Mouse (Mus musculus) small intestine, adult 2 months (tissue): ENCODE results near the gene Nkpd1.
"Not testable (repeated sequence)": the region's sequence is repeated elsewhere in the genome, so short reads cannot be mapped to it uniquely, and the experiment has no call there.

Experiments used
- CTCF ChIP-seq: fragments of 200-500 bp; IDR thresholded peaks from 2 replicates; pipeline ENCODE4 v1.5.1; 2012; ENCODE audit warnings: low read depth, mild to moderate bottlenecking, control low read depth, inconsistent platforms, low read length, moderate library complexity, mixed read lengths; ENCODE audit not compliant: insufficient replicate concordance, insufficient read length; ENCODE audit errors: extremely low read depth
- POLR2A ChIP-seq: fragments of 200-500 bp; IDR thresholded peaks from 2 replicates; pipeline ENCODE4 v1.6.1; 2012; ENCODE audit warnings: low read depth, mild to moderate bottlenecking, control low read depth, inconsistent platforms, low read length, moderate library complexity

DNA sequence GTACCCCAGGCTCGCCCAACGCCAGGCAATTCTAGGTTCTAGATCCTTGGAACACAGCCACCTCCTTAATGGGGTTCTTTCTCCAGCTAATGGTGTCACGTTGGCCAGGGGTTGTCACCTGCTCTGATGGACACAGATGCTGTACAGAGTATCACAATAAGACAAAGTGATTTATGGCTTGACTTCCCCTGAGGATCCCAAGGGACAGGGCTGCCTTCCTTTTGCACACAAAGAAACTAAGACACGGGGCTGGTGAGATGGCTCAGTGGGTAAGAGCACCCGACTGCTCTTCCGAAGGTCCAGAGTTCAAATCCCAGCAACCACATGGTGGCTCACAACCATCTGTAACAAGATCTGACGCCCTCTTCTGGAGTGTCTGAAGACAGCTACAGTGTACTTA, 5.7 kb upstream of the Nkpd1 start:
- TF ChIP-seq CTCF, POLR2A: not testable (repeated sequence)
